Mouse (Mus musculus) G1E (cell line): ENCODE data around the gene Nhsl2.

ENCODE experiments used
- CTCF ChIP-seq: IDR thresholded peaks from 2 replicates; pipeline ENCODE4 v1.5.1; 2012; ENCODE audit warnings: low read depth, low read length, inconsistent platforms, mixed read lengths
- GATA1 ChIP-seq: IDR thresholded peaks from 2 replicates; pipeline ENCODE4 v1.6.1; 2012; ENCODE audit warnings: borderline replicate concordance, low read length, inconsistent platforms, mixed read lengths
- GATA2 ChIP-seq: IDR thresholded peaks from 2 replicates; pipeline ENCODE4 v1.6.1; 2012; ENCODE audit warnings: low read depth, low read length, inconsistent platforms, borderline replicate concordance

DNA sequence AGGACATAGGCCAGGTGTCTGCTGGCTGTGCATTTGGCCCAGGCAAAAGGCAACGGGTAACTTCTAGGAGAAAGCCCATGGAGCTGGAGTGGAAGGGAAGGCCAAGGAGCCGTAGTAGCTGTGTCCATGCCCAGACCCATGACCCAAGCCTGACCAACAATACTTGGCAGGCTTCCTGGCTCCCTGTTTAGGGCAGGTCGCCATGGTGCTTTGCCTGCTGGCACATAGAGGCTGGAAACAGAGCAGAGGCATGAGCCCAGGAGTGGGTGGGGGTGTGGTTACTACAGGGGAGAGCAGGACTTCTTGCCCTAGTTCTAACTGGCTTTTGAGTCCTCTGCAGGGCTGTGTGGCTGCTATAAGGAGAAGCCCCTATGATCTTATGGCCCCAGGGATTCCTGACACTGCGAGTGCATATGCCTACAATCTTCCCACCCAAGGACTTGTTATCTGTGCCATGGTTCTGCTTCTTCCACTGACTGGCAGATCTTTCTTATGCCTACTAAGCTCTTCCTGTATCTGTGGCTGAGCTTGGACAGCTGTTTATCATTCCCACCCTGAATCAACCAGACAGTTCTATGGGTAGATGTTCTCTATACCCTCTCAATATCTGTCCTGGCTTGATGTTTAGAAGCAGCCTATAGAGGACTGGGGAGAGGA is 40.8 kb downstream of the Nhsl2 start:
- TF ChIP-seq CTCF: no peak
- TF ChIP-seq GATA2: no peak
- TF ChIP-seq GATA1: no peak
